Mouse (Mus musculus): ENCODE data around the gene Tk1. TPM values are rescaled to one million over a fixed set of nuclear protein-coding genes. Genes with fewer than 3 reads are reported as not detected.
"Not testable (repeated sequence)": the region's sequence is repeated elsewhere in the genome, so short reads cannot be mapped to it uniquely, and the experiment has no call there.

The Tk1 gene
- polyA plus RNA-seq, 1 experiment from 2014 or later: 114 TPM

GRCm38 (mm10) chr11:117792281-117792888, 33.5 kb downstream of the Tk1 start:
- Histone ChIP-seq H3K36me3 (ENCODE audit: control insufficient read depth, insufficient read depth) (no peaks in the 10 kb centered on the region), H3K27ac (ENCODE audit: low read length) (peak overlapping the region; percentile 53; the same call in 1 of the 2 replicates), H3K4me3 (ENCODE audit: low read length) (peak overlapping the region; percentile 37), H3K9me3 (replicated peaks; ENCODE audit: control insufficient read depth, low read length) (no peaks in the 10 kb centered on the region), H3K4me2 (ENCODE audit: low read depth, low read length) (peak overlapping the region; percentile 66), H3K27me3 (ENCODE audit: control insufficient read depth, insufficient read depth, low read length) (no peaks in the 10 kb centered on the region), H3K9ac (ENCODE audit: low read length) (peak overlapping the region; percentile 67), H3K4me1 (ENCODE audit: control insufficient read depth, insufficient read depth, low read length) (peaks cover 11% of the 10 kb centered on the region)
- no peak; the same call in 1 of the 2 replicates for ATAC-seq (replicated peaks; ENCODE audit: extremely low read depth, insufficient read depth, low FRiP score)
- 11% methylated on average over 22 of the region's 22 CpGs for WGBS

- Histone ChIP-seq H3K9ac (ENCODE audit: low read length) (no peak overlapping the region), H3K4me2 (ENCODE audit: low read depth, low read length) (no peak overlapping the region), H3K36me3 (ENCODE audit: control insufficient read depth, insufficient read depth) (no peaks in the 10 kb centered on the region), H3K4me3 (ENCODE audit: low read length) (no peak overlapping the region), H3K4me1 (ENCODE audit: control insufficient read depth, insufficient read depth, low read length) (peaks cover 11% of the 10 kb centered on the region), H3K9me3 (replicated peaks; ENCODE audit: control insufficient read depth, low read length) (no peaks in the 10 kb centered on the region), H3K27ac (ENCODE audit: low read length) (no peak overlapping the region), H3K27me3 (ENCODE audit: control insufficient read depth, insufficient read depth, low read length) (no peaks in the 10 kb centered on the region)
- WGBS: 79% methylated on average over 9 of the region's 9 CpGs
- no peak for ATAC-seq (replicated peaks; ENCODE audit: extremely low read depth, insufficient read depth, low FRiP score)
Observed at GRCm38 (mm10) chr11:117791441-117791761, 34.5 kb downstream of the Tk1 start.

- H3K4me1 ChIP-seq (ENCODE audit: control insufficient read depth, insufficient read depth, low read length): peaks cover 11% of the 10 kb centered on the region
- H3K36me3 ChIP-seq (ENCODE audit: control insufficient read depth, insufficient read depth): no peaks in the 10 kb centered on the region
- ATAC-seq (replicated peaks; ENCODE audit: extremely low read depth, insufficient read depth, low FRiP score): no peak; the same call in 1 of the 2 replicates
- H3K9ac ChIP-seq (ENCODE audit: low read length): peak overlapping the region; percentile 42
- H3K4me2 ChIP-seq (ENCODE audit: low read depth, low read length): peak overlapping the region; percentile 55
- no peaks in the 10 kb centered on the region for H3K27me3 ChIP-seq (ENCODE audit: control insufficient read depth, insufficient read depth, low read length)
- H3K9me3 ChIP-seq (replicated peaks; ENCODE audit: control insufficient read depth, low read length): no peaks in the 10 kb centered on the region
- WGBS: 32% methylated on average over 22 of the region's 23 CpGs
- H3K27ac ChIP-seq (ENCODE audit: low read length): no peak overlapping the region
- peak overlapping the region; percentile 34 for H3K4me3 ChIP-seq (ENCODE audit: low read length)
Observed at GRCm38 (mm10) chr11:117790703-117791440, 35.0 kb downstream of the Tk1 start.

GRCm38 (mm10) chr11:117790286-117790685, 35.6 kb downstream of the Tk1 start:
- Histone ChIP-seq H3K4me1 (ENCODE audit: control insufficient read depth, insufficient read depth, low read length) (peaks cover 11% of the 10 kb centered on the region), H3K4me2 (ENCODE audit: low read depth, low read length) (peak overlapping the region; percentile 55), H3K27me3 (ENCODE audit: control insufficient read depth, insufficient read depth, low read length) (no peaks in the 10 kb centered on the region), H3K4me3 (ENCODE audit: low read length) (peak overlapping the region; percentile 34), H3K27ac (ENCODE audit: low read length) (no peak overlapping the region), H3K9me3 (replicated peaks; ENCODE audit: control insufficient read depth, low read length) (no peaks in the 10 kb centered on the region), H3K9ac (ENCODE audit: low read length) (peak overlapping the region; percentile 42), H3K36me3 (ENCODE audit: control insufficient read depth, insufficient read depth) (no peaks in the 10 kb centered on the region)
- peak; percentile 15 for ATAC-seq (replicated peaks; ENCODE audit: extremely low read depth, insufficient read depth, low FRiP score)
- WGBS: 6% methylated on average over 13 of the region's 14 CpGs

GRCm38 (mm10) chr11:117788481-117788880, 37.4 kb downstream of the Tk1 start:
- not testable (repeated sequence) for ATAC-seq (replicated peaks; ENCODE audit: extremely low read depth, insufficient read depth, low FRiP score); H3K27ac ChIP-seq (ENCODE audit: low read length); H3K9ac ChIP-seq (ENCODE audit: low read length); H3K4me2 ChIP-seq (ENCODE audit: low read depth, low read length); H3K27me3 ChIP-seq (ENCODE audit: control insufficient read depth, insufficient read depth, low read length); H3K36me3 ChIP-seq (ENCODE audit: control insufficient read depth, insufficient read depth); H3K4me3 ChIP-seq (ENCODE audit: low read length); H3K9me3 ChIP-seq (replicated peaks; ENCODE audit: control insufficient read depth, low read length)
- WGBS: 81% methylated on average over 7 of the region's 7 CpGs
- H3K4me1 ChIP-seq (ENCODE audit: control insufficient read depth, insufficient read depth, low read length): peaks cover 12% of the 10 kb centered on the region

GRCm38 (mm10) chr11:117786294-117786693, 39.6 kb downstream of the Tk1 start:
- Histone ChIP-seq H3K9me3 (replicated peaks; ENCODE audit: control insufficient read depth, low read length) (no peaks in the 10 kb centered on the region), H3K9ac (ENCODE audit: low read length) (no peak overlapping the region), H3K4me2 (ENCODE audit: low read depth, low read length) (no peak overlapping the region), H3K4me3 (ENCODE audit: low read length) (no peak overlapping the region), H3K4me1 (ENCODE audit: control insufficient read depth, insufficient read depth, low read length) (peaks cover 23% of the 10 kb centered on the region), H3K27me3 (ENCODE audit: control insufficient read depth, insufficient read depth, low read length) (no peaks in the 10 kb centered on the region; the same call in 1 of the 2 replicates), H3K27ac (ENCODE audit: low read length) (no peak overlapping the region), H3K36me3 (ENCODE audit: control insufficient read depth, insufficient read depth) (no peaks in the 10 kb centered on the region)
- ATAC-seq (replicated peaks; ENCODE audit: extremely low read depth, insufficient read depth, low FRiP score): no peak
- 15% methylated on average over 10 of the region's 10 CpGs for whole genome bisulfite sequencing

- Histone ChIP-seq H3K27ac (ENCODE audit: low read length) (peak overlapping the region; percentile 2; the same call in 1 of the 2 replicates), H3K36me3 (ENCODE audit: control insufficient read depth, insufficient read depth) (no peaks in the 10 kb centered on the region), H3K9me3 (replicated peaks; ENCODE audit: control insufficient read depth, low read length) (no peaks in the 10 kb centered on the region), H3K4me2 (ENCODE audit: low read depth, low read length) (peak overlapping the region; percentile 98), H3K9ac (ENCODE audit: low read length) (peak overlapping the region; percentile 43; the same call in 1 of the 2 replicates), H3K27me3 (ENCODE audit: control insufficient read depth, insufficient read depth, low read length) (no peaks in the 10 kb centered on the region; the same call in 1 of the 2 replicates), H3K4me3 (ENCODE audit: low read length) (peak overlapping the region; percentile 44), H3K4me1 (ENCODE audit: control insufficient read depth, insufficient read depth, low read length) (peaks cover 28% of the 10 kb centered on the region)
- WGBS: 48% methylated on average over 10 of the region's 10 CpGs
- no peak for ATAC-seq (replicated peaks; ENCODE audit: extremely low read depth, insufficient read depth, low FRiP score)
Observed at GRCm38 (mm10) chr11:117783683-117784309, 42.1 kb downstream of the Tk1 start.

GRCm38 (mm10) chr11:117783089-117783488, 42.8 kb downstream of the Tk1 start:
- H3K4me3 ChIP-seq (ENCODE audit: low read length): peak overlapping the region; percentile 44
- H3K4me1 ChIP-seq (ENCODE audit: control insufficient read depth, insufficient read depth, low read length): peaks cover 33% of the 10 kb centered on the region
- H3K9ac ChIP-seq (ENCODE audit: low read length): peak overlapping the region; percentile 43
- no peaks in the 10 kb centered on the region for H3K9me3 ChIP-seq (replicated peaks; ENCODE audit: control insufficient read depth, low read length)
- H3K27me3 ChIP-seq (ENCODE audit: control insufficient read depth, insufficient read depth, low read length): no peaks in the 10 kb centered on the region; the same call in 1 of the 2 replicates
- no peaks in the 10 kb centered on the region; the same call in 1 of the 2 replicates for H3K36me3 ChIP-seq (ENCODE audit: control insufficient read depth, insufficient read depth)
- peak overlapping the region; percentile 98 for H3K4me2 ChIP-seq (ENCODE audit: low read depth, low read length)
- no peak for ATAC-seq (replicated peaks; ENCODE audit: extremely low read depth, insufficient read depth, low FRiP score)
- WGBS: 4% methylated on average over 31 of the region's 31 CpGs
- H3K27ac ChIP-seq (ENCODE audit: low read length): peak overlapping the region; percentile 90

- H3K9ac ChIP-seq (ENCODE audit: low read length): peak overlapping the region; percentile 43
- 47% methylated on average over 9 of the region's 9 CpGs for WGBS
- ATAC-seq (replicated peaks; ENCODE audit: extremely low read depth, insufficient read depth, low FRiP score): no peak
- H3K27me3 ChIP-seq (ENCODE audit: control insufficient read depth, insufficient read depth, low read length): no peaks in the 10 kb centered on the region; the same call in 1 of the 2 replicates
- H3K36me3 ChIP-seq (ENCODE audit: control insufficient read depth, insufficient read depth): no peaks in the 10 kb centered on the region; the same call in 1 of the 2 replicates
- H3K4me2 ChIP-seq (ENCODE audit: low read depth, low read length): peak overlapping the region; percentile 98
- H3K4me3 ChIP-seq (ENCODE audit: low read length): peak overlapping the region; percentile 44
- H3K9me3 ChIP-seq (replicated peaks; ENCODE audit: control insufficient read depth, low read length): no peaks in the 10 kb centered on the region
- H3K27ac ChIP-seq (ENCODE audit: low read length): peak overlapping the region; percentile 90
- peaks cover 33% of the 10 kb centered on the region for H3K4me1 ChIP-seq (ENCODE audit: control insufficient read depth, insufficient read depth, low read length)
Observed at GRCm38 (mm10) chr11:117782705-117783034, 43.2 kb downstream of the Tk1 start.
